In genomic region chr11:84031971-84032370, GRCm38 (mm10) we compare ENCODE assay signal across 8 mouse cellular contexts. TPM values are rescaled to one million over a fixed set of nuclear protein-coding genes. Genes with fewer than 3 reads are reported as not detected.
A peak's percentile ranks its signal among the peaks of the same experiment; 100 is the strongest.
DNase-seq lines count a peak whose midpoint lies in the region; ATAC-seq and TF ChIP-seq lines count a peak whose summit lies in the region.

No protein-coding gene starts in this region.

- H3K4me3 ChIP-seq in cerebellum, adult 2 months (replicated peaks; ENCODE audit: insufficient read depth, low read depth, low read length): no peak overlapping the region
- H3K4me3 ChIP-seq in midbrain, embryonic 10.5 days: no peak overlapping the region
- no peak overlapping the region for H3K4me3 ChIP-seq in midbrain, embryonic 16.5 days (ENCODE audit: low read depth, low read length)
- no peak overlapping the region for H3K4me3 ChIP-seq in liver, embryonic 13.5 days (replicated peaks)

- TF ChIP-seq POLR2A in cerebellum, adult 2 months (IDR thresholded peaks at IDR 0.05; ENCODE audit: borderline replicate concordance, insufficient read depth, low read length): no peak

- intact Hi-C loops in gastrocnemius, postnatal 14 days (cut with DNase I; ENCODE audit: low total_unique reads): no loop called here

- H3K4me1 ChIP-seq in cerebellum, adult 2 months (ENCODE audit: control insufficient read depth, insufficient read depth, low read length): no peaks in the 10 kb centered on the region; the same call in 1 of the 2 replicates
- H3K4me1 ChIP-seq in midbrain, embryonic 10.5 days: no peaks in the 10 kb centered on the region
- no peaks in the 10 kb centered on the region for H3K4me1 ChIP-seq in midbrain, embryonic 16.5 days (ENCODE audit: control insufficient read depth, insufficient read depth, low read length)
- H3K4me1 ChIP-seq in liver, embryonic 13.5 days (replicated peaks): no peaks in the 10 kb centered on the region

- H3K36me3 ChIP-seq in midbrain, embryonic 10.5 days: peaks cover 73% of the 10 kb centered on the region
- H3K36me3 ChIP-seq in midbrain, embryonic 16.5 days (ENCODE audit: control insufficient read depth, insufficient read depth, low read length): peaks cover 16% of the 10 kb centered on the region
- H3K36me3 ChIP-seq in liver, embryonic 13.5 days: peaks cover 53% of the 10 kb centered on the region

- H3K27me3 ChIP-seq in cerebellum, adult 2 months (ENCODE audit: control insufficient read depth, insufficient read depth, low read length): no peaks in the 10 kb centered on the region
- no peaks in the 10 kb centered on the region for H3K27me3 ChIP-seq in midbrain, embryonic 10.5 days (ENCODE audit: low read depth, poor library complexity, severe bottlenecking)
- no peaks in the 10 kb centered on the region for H3K27me3 ChIP-seq in midbrain, embryonic 16.5 days (ENCODE audit: control insufficient read depth, insufficient read depth, low read depth, low read length)
- no peaks in the 10 kb centered on the region for H3K27me3 ChIP-seq in liver, embryonic 13.5 days

- no peak overlapping the region for H3K9ac ChIP-seq in midbrain, embryonic 16.5 days (ENCODE audit: low read depth, low read length)
- no peak overlapping the region for H3K9ac ChIP-seq in liver, embryonic 13.5 days

- no peak for ATAC-seq in midbrain, embryonic 16.5 days
- ATAC-seq in liver, embryonic 13.5 days (ENCODE audit: low read depth): no peak

- TF ChIP-seq CTCF in cerebellum, adult 2 months (IDR thresholded peaks at IDR 0.05; ENCODE audit: borderline replicate concordance, insufficient read depth, low read depth, low read length): peak; percentile 67; the same call in 1 of the 2 replicates

- peak in 1 of 2 experiments; percentile 48 for DNase-seq in cerebellum, adult 2 months
- DNase-seq in cerebellum, adult 11-12 months: no peak
- peak; percentile 33 for DNase-seq in midbrain, embryonic 10.5 days (ENCODE audit: low spot score)
- peak; percentile 60 for DNase-seq in adrenal gland, postnatal 25 days
- peak; percentile 18 for DNase-seq in gastrocnemius, postnatal 14 days
- peak; percentile 7 for DNase-seq in liver, embryonic 13.5 days
- peak; percentile 55 for DNase-seq in testis, postnatal 10 days (ENCODE audit: low spot score)

- no peaks in the 10 kb centered on the region for H3K9me3 ChIP-seq in midbrain, embryonic 10.5 days (replicated peaks)
- no peaks in the 10 kb centered on the region for H3K9me3 ChIP-seq in midbrain, embryonic 16.5 days (replicated peaks; ENCODE audit: control insufficient read depth, low read length, poor library complexity, severe bottlenecking)
- H3K9me3 ChIP-seq in liver, embryonic 13.5 days (replicated peaks): no peaks in the 10 kb centered on the region

- H3K4me2 ChIP-seq in midbrain, embryonic 16.5 days (ENCODE audit: low read length): no peak overlapping the region
- H3K4me2 ChIP-seq in liver, embryonic 13.5 days: no peak overlapping the region

- H3K27ac ChIP-seq in cerebellum, adult 2 months (ENCODE audit: insufficient read depth, low read length): no peak overlapping the region
- no peak overlapping the region for H3K27ac ChIP-seq in midbrain, embryonic 10.5 days (replicated peaks)
- no peak overlapping the region for H3K27ac ChIP-seq in midbrain, embryonic 16.5 days (ENCODE audit: low read length)
- no peak overlapping the region for H3K27ac ChIP-seq in liver, embryonic 13.5 days

- WGBS in cerebellum, adult 2 months: 45% methylated on average over 9 of the region's 9 CpGs
- 60% methylated on average over 9 of the region's 9 CpGs for WGBS in midbrain, embryonic 10.5 days
- 58% methylated on average over 9 of the region's 9 CpGs for WGBS in midbrain, embryonic 16.5 days
- 50% methylated on average over 9 of the region's 9 CpGs for WGBS in liver, embryonic 13.5 days (ENCODE audit: insufficient replicate concordance)

RNA-seq across cellular contexts. Expression of gene Dusp14, which starts 37.1 kb away (rescaled TPM):
- 19.6 and 26.0 TPM in 2 replicates for polyA plus RNA-seq in cerebellum, adult 2 months (2012; rRNA removed)
- polyA plus RNA-seq in midbrain, embryonic 10.5 days (2016; fragmentation: Nextera tagmentation; extraction: Ambion mirVana): 10.3 and 10.8 TPM in 2 replicates
- polyA plus RNA-seq in midbrain, embryonic 16.5 days (2015; fragmentation: Nextera tagmentation; extraction: Ambion mirVana): 11.0 and 11.8 TPM in 2 replicates
- 3.9 and 4.7 TPM in 2 replicates for total RNA-seq in adrenal gland, postnatal 25 days (2021)
- 10 to 100 TPM in 1 of 2 experiments, 1 to 10 TPM in 1; 9.7 to 12.4 TPM for total RNA-seq in gastrocnemius, postnatal 14 days (2021)
- polyA plus RNA-seq in liver, embryonic 13.5 days (2015; fragmentation: Nextera tagmentation; extraction: Ambion mirVana): 0.68 and 1.3 TPM in 2 replicates
